28 mouse cellular contexts compared by ENCODE assay signal in genomic region chr17:45961626-45962319, GRCm38 (mm10).
DNase-seq lines count a peak whose midpoint lies in the region; ATAC-seq and TF ChIP-seq lines count a peak whose summit lies in the region.
"Had no signal": no experiment of that assay in that cellular context is flagged by ENCODE, and none has a peak within 500 bp of the region (broad histone marks: within the 10 kb centered on the region; RNA-seq: fewer than 3 reads in every experiment).

No protein-coding gene starts in this region.

- DNase-seq in kidney, adult 11 months: peak; percentile 21
- no peak for DNase-seq in kidney, adult 2 months
- peak; percentile 19 for DNase-seq in lung, postnatal 36 days
- no peak for DNase-seq in lung, postnatal 14 days
- peak; percentile 86 for DNase-seq in adrenal gland, adult 2 months
- no peak for DNase-seq in limb, embryonic 10.5 days (ENCODE audit: low spot score)
- no peak for DNase-seq in liver, postnatal 0 days
- DNase-seq in neural tube, embryonic 10.5 days (ENCODE audit: extremely low spot score, low spot score): no peak
- DNase-seq: cerebellum, adult 2 months; gastrocnemius, postnatal 14 days; heart, adult 18-20 months; heart, postnatal 36 days; kidney, adult 9 months; right cerebral cortex, postnatal 25 days; thymus, adult 18-20 months; thymus, postnatal 4 days had no signal

- no peak overlapping the region for H3K4me2 ChIP-seq in liver, postnatal 0 days (ENCODE audit: low read depth, low read length)
- H3K4me2 ChIP-seq: embryonic facial prominence, embryonic 15.5 days; forebrain, embryonic 15.5 days; hindbrain, embryonic 14.5 days; limb, embryonic 15.5 days; midbrain, embryonic 13.5 days had no signal

- TF ChIP-seq CTCF in kidney, adult 2 months (conservative IDR thresholded peaks at IDR 0.05; ENCODE audit: insufficient read depth, insufficient read length, low read depth, low read length): no peak
- TF ChIP-seq CTCF in liver, postnatal 0 days (IDR thresholded peaks at IDR 0.05; ENCODE audit: low read depth): no peak

- H3K4me1 ChIP-seq in kidney, adult 2 months (ENCODE audit: control insufficient read depth, insufficient read depth, low read length): peaks cover 10% of the 10 kb centered on the region; the same call in 1 of the 2 replicates
- peaks cover 55% of the 10 kb centered on the region for H3K4me1 ChIP-seq in limb, embryonic 10.5 days
- peaks cover 5% of the 10 kb centered on the region for H3K4me1 ChIP-seq in liver, postnatal 0 days (ENCODE audit: insufficient read depth)
- H3K4me1 ChIP-seq: forebrain, embryonic 15.5 days had no signal

- H3K27me3 ChIP-seq in kidney, adult 2 months (replicated peaks; ENCODE audit: control insufficient read depth, insufficient read depth, low read length): no peaks in the 10 kb centered on the region
- H3K27me3 ChIP-seq in limb, embryonic 10.5 days (ENCODE audit: low read depth, poor library complexity, severe bottlenecking): 0 out of 2 replicates have a peak, but pooled peaks cover 5% of the 10 kb centered on the region
- H3K27me3 ChIP-seq in liver, postnatal 0 days (ENCODE audit: insufficient read depth, low read length): no peaks in the 10 kb centered on the region
- H3K27me3 ChIP-seq: embryonic facial prominence, embryonic 15.5 days; forebrain, embryonic 15.5 days; limb, embryonic 15.5 days; midbrain, embryonic 13.5 days; Patski had no signal

- WGBS in kidney, adult 2 months: 76% methylated on average over 16 of the region's 16 CpGs
- 81% methylated on average over 16 of the region's 16 CpGs for WGBS in limb, embryonic 10.5 days
- 76% methylated on average over 16 of the region's 16 CpGs for WGBS in liver, postnatal 0 days (ENCODE audit: insufficient replicate concordance)

- no peak overlapping the region for H3K4me3 ChIP-seq in kidney, adult 2 months (ENCODE audit: insufficient read depth, low read depth, low read length)
- no peak overlapping the region for H3K4me3 ChIP-seq in limb, embryonic 10.5 days
- H3K4me3 ChIP-seq in liver, postnatal 0 days (ENCODE audit: low read depth, low read length): no peak overlapping the region
- H3K4me3 ChIP-seq: embryonic facial prominence, embryonic 15.5 days; forebrain, embryonic 15.5 days; left cerebral cortex, adult 2 months; limb, embryonic 15.5 days; megakaryocyte, embryonic 14.5 days; midbrain, embryonic 13.5 days had no signal

- no peak for TF ChIP-seq EP300 in liver, postnatal 0 days (IDR thresholded peaks at IDR 0.05; ENCODE audit: low read depth)

- no peaks in the 10 kb centered on the region for H3K36me3 ChIP-seq in kidney, adult 2 months (ENCODE audit: control insufficient read depth, insufficient read depth, low read length)
- no peaks in the 10 kb centered on the region for H3K36me3 ChIP-seq in limb, embryonic 10.5 days
- H3K36me3 ChIP-seq in liver, postnatal 0 days (replicated peaks; ENCODE audit: insufficient read depth, low read length): no peaks in the 10 kb centered on the region
- H3K36me3 ChIP-seq: embryonic facial prominence, embryonic 15.5 days; forebrain, embryonic 15.5 days; G1E; limb, embryonic 15.5 days; midbrain, embryonic 13.5 days had no signal

- H3K9me3 ChIP-seq in limb, embryonic 10.5 days (replicated peaks): no peaks in the 10 kb centered on the region
- H3K9me3 ChIP-seq in liver, postnatal 0 days (ENCODE audit: low read length): no peaks in the 10 kb centered on the region
- H3K9me3 ChIP-seq: embryonic facial prominence, embryonic 15.5 days; forebrain, embryonic 15.5 days; G1E; limb, embryonic 15.5 days; megakaryocyte, embryonic 14.5 days; midbrain, embryonic 13.5 days had no signal

- no peak overlapping the region for H3K9ac ChIP-seq in liver, postnatal 0 days (replicated peaks)
- H3K9ac ChIP-seq: embryonic facial prominence, embryonic 15.5 days; forebrain, embryonic 15.5 days; hindbrain, embryonic 14.5 days; limb, embryonic 15.5 days; liver, embryonic 14.5 days; midbrain, embryonic 13.5 days had no signal

- ATAC-seq in liver, postnatal 0 days: no peak
- ATAC-seq: activated CD4-positive, CD25-positive, alpha-beta regulatory T cell, adult 4 months; forebrain, embryonic 15.5 days; inflammation-experienced regulatory T-cells, adult 6 months; midbrain, embryonic 13.5 days; Patski had no signal

- TF ChIP-seq POLR2A in kidney, adult 2 months (IDR thresholded peaks at IDR 0.05; ENCODE audit: low read depth, low read length): no peak

- H3K27ac ChIP-seq in kidney, adult 2 months (ENCODE audit: insufficient read depth, low read depth, low read length): no peak overlapping the region
- H3K27ac ChIP-seq in limb, embryonic 10.5 days: peak overlapping the region; percentile 56
- no peak overlapping the region for H3K27ac ChIP-seq in liver, postnatal 0 days (ENCODE audit: low read depth)
- H3K27ac ChIP-seq: embryonic facial prominence, embryonic 15.5 days; forebrain, embryonic 15.5 days; hindbrain, embryonic 14.5 days; left cerebral cortex, adult 2 months; limb, embryonic 15.5 days; liver, embryonic 14.5 days; midbrain, embryonic 13.5 days had no signal

Comparison
In these comparisons a context has a peak if more than half of its experiments do, and no peak if none do; other contexts are left out.
1. DNase-seq: peak in kidney, adult 11 months (single experiment), lung, postnatal 36 days (single experiment) and adrenal gland, adult 2 months (single experiment); none in kidney, adult 2 months (single experiment), lung, postnatal 14 days (single experiment), limb, embryonic 10.5 days (single experiment), liver, postnatal 0 days (single experiment) and neural tube, embryonic 10.5 days (single experiment).